Mouse (Mus musculus) MEL (cell line): Measurements from ENCODE around the gene Muc2. TPM values are rescaled to one million over a fixed set of nuclear protein-coding genes. Genes with fewer than 3 reads are reported as not detected.

Source experiments
- DNase-seq: peaks from one replicate; pipeline ENCODE4 v3.0.0; 2011; ENCODE audit warnings: low read depth, low spot score
- H3K27ac ChIP-seq: 2 replicates; pipeline ENCODE4 v1.5.1; 2012; ENCODE audit warnings: low read depth, mild to moderate bottlenecking, control low read depth, low read length, moderate library complexity; ENCODE audit not compliant: control insufficient read depth
- H3K27me3 ChIP-seq, 2 experiments: fragments of 150-350 bp in 1 of 2; sonication (generic) in 1 of 2; 2 replicates each; pipeline ENCODE4 v1.6.1; 2012; ENCODE audit warnings: low read length in 2 of 2, mild to moderate bottlenecking in 2 of 2, improper control_type of control experiment in 1 of 2, moderate library complexity in 1 of 2; ENCODE audit not compliant: insufficient read depth in 2 of 2, control insufficient read depth in 1 of 2
- H3K36me3 ChIP-seq, 2 experiments: 2 replicates each; pipeline ENCODE4 v1.6.1; 2012 to 2014; ENCODE audit warnings: low read length in 2 of 2, improper control_type of control experiment in 1 of 2, inconsistent platforms in 1 of 2, mild to moderate bottlenecking in 1 of 2; ENCODE audit not compliant: insufficient read depth in 2 of 2, control insufficient read depth in 1 of 2
- H3K4me1 ChIP-seq, 2 experiments: fragments of 150-350 bp in 1 of 2; sonication (generic) in 1 of 2; 2 replicates each; pipeline ENCODE4 v1.6.1; 2012; ENCODE audit warnings: low read length in 2 of 2, improper control_type of control experiment in 1 of 2, mild to moderate bottlenecking in 1 of 2; ENCODE audit not compliant: insufficient read depth in 2 of 2, control insufficient read depth in 1 of 2
- H3K4me3 ChIP-seq, 2 experiments: fragments of 150-350 bp in 1 of 2; sonication (generic) in 1 of 2; 2 replicates each; pipeline ENCODE4 v1.5.1; 2012; ENCODE audit warnings: low read depth in 2 of 2, low read length in 2 of 2, mild to moderate bottlenecking in 2 of 2, moderate library complexity in 2 of 2, control low read depth in 1 of 2, improper control_type of control experiment in 1 of 2; ENCODE audit not compliant: control insufficient read depth in 1 of 2, insufficient read depth in 1 of 2
- H3K79me2 ChIP-seq: 2 replicates; pipeline ENCODE4 v1.6.1; 2012; ENCODE audit warnings: mild to moderate bottlenecking, low read length, moderate library complexity; ENCODE audit not compliant: control insufficient read depth, poor library complexity, insufficient read depth
- H3K9ac ChIP-seq: 2 replicates; pipeline ENCODE4 v1.6.1; 2012; ENCODE audit warnings: low read depth, mild to moderate bottlenecking, control low read depth, low read length, moderate library complexity; ENCODE audit not compliant: control insufficient read depth, poor library complexity, severe bottlenecking
- H3K9me3 ChIP-seq: fragments of 150-350 bp; sonication (generic); replicated peaks from 2 replicates; pipeline ENCODE4 v1.6.1; 2012; ENCODE audit warnings: mild to moderate bottlenecking, low read length, improper control_type of control experiment, moderate library complexity; ENCODE audit not compliant: insufficient read depth
- BHLHE40 ChIP-seq: IDR thresholded peaks from 2 replicates; pipeline ENCODE4 v1.6.1; 2012; ENCODE audit warnings: low read depth, mild to moderate bottlenecking, inconsistent platforms, low read length, improper control_type of control experiment, borderline replicate concordance
- CHD1 ChIP-seq: IDR thresholded peaks from 2 replicates; pipeline ENCODE4 v1.6.1; 2012; ENCODE audit warnings: low read depth, mild to moderate bottlenecking, inconsistent platforms, low read length, improper control_type of control experiment
- ELF1 ChIP-seq: IDR thresholded peaks from 2 replicates; pipeline ENCODE4 v1.6.1; 2014; ENCODE audit warnings: low read depth, mild to moderate bottlenecking, inconsistent platforms, low read length, improper control_type of control experiment, moderate library complexity
- EP300 ChIP-seq, 2 experiments: IDR thresholded peaks; 2 replicates each; pipeline ENCODE4 v1.6.1; 2011; ENCODE audit warnings: improper control_type of control experiment in 2 of 2, low read length in 2 of 2, low read depth in 1 of 2, mild to moderate bottlenecking in 1 of 2
- ETS1 ChIP-seq: IDR thresholded peaks from 2 replicates; pipeline ENCODE4 v1.6.1; 2012; ENCODE audit warnings: low read depth, mild to moderate bottlenecking, inconsistent platforms, low read length, improper control_type of control experiment, moderate library complexity
- GABPA ChIP-seq: IDR thresholded peaks from 2 replicates; pipeline ENCODE4 v1.6.1; 2012; ENCODE audit warnings: low read depth, mild to moderate bottlenecking, inconsistent platforms, low read length, improper control_type of control experiment, moderate library complexity
- GATA1 ChIP-seq: IDR thresholded peaks from 2 replicates; pipeline ENCODE4 v1.6.1; 2011; ENCODE audit warnings: low read depth, low read length, improper control_type of control experiment
- HCFC1 ChIP-seq: IDR thresholded peaks from 2 replicates; pipeline ENCODE4 v1.6.1; 2012; ENCODE audit warnings: low read depth, mild to moderate bottlenecking, inconsistent platforms, low read length, improper control_type of control experiment, moderate library complexity
- JUND ChIP-seq: IDR thresholded peaks from 2 replicates; pipeline ENCODE4 v1.6.1; 2011; ENCODE audit warnings: low read depth, mild to moderate bottlenecking, improper control_type of control experiment, low read length
- MAX ChIP-seq: IDR thresholded peaks from 2 replicates; pipeline ENCODE4 v1.6.1; 2011; ENCODE audit warnings: low read length, improper control_type of control experiment
- SIN3A ChIP-seq: IDR thresholded peaks from 2 replicates; pipeline ENCODE4 v1.6.1; 2012; ENCODE audit warnings: low read length, improper control_type of control experiment, inconsistent platforms
- TBP ChIP-seq: IDR thresholded peaks from 2 replicates; pipeline ENCODE4 v1.8.0; 2011; ENCODE audit warnings: low read depth, low read length, improper control_type of control experiment
- USF1 ChIP-seq: IDR thresholded peaks from 2 replicates; pipeline ENCODE4 v1.6.1; 2014; ENCODE audit warnings: low read depth, mild to moderate bottlenecking, inconsistent platforms, low read length, improper control_type of control experiment, moderate library complexity
- polyA plus RNA-seq, 2 experiments: library from polyadenylated mRNA; stranded (reverse) in 1 of 2; unstranded in 1 of 2; fragments of >175 nt in 1 of 2; fragments of >200 nt in 1 of 2; gene quantifications; 2 replicates each; pipeline versions ENCODE4 v1.2.1 to v1.2.4; 2012; ENCODE audit warnings: low replicate concordance in 2 of 2, low read depth in 1 of 2; ENCODE audit not compliant: insufficient read length in 2 of 2, insufficient read depth in 1 of 2, missing spikeins in 1 of 2
- total RNA-seq: library from RNA; depleted of rRNA; stranded (reverse); fragments of 300-350 nt; gene quantifications from 2 replicates; pipeline ENCODE4 v1.2.3, GENCODE M21; 2012

Gene Muc2
- total and polyA plus RNA-seq, 3 experiments: 0.04 TPM; not detected in 2

DNA sequence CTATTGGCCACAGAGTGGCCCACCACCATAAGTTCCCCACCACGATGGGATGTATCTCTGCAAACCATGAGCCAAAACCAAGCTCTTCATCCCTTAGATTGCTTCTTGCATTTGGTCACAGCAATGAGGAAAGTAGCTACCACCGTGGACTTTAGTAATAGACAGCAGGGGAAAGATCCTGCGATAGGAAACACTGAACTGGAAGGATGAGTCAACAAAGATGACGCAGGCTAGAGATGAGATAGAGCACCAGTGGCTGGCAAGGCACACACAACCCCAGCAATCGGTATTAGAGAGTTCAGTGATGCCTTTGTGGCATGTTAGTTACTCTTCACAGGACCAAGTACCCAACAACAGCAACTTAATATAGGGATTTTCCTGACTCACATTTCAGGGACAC, 86.1 kb downstream of the Muc2 start:
- H3K4me1 ChIP-seq: peaks cover 32 to 53% of the 10 kb centered on the region in 2 experiments
- TF ChIP-seq ETS1: 0 out of 2 replicates have a peak, but pooled peaks have one; percentile 50
- TF ChIP-seq EP300 (IDR thresholded peaks at IDR 0.05; ENCODE audit: low read depth in 1 of 2, low read length in 2 of 2): peak in 1 of 2 experiments; percentile 53; a peak in 2 of 4 replicates
- TF ChIP-seq JUND: peak; percentile 14; the same call in 1 of the 2 replicates
- TF ChIP-seq GABPA: no peak
- TF ChIP-seq CHD1: no peak
- TF ChIP-seq SIN3A: 0 out of 2 replicates have a peak, but pooled peaks have one; percentile 23
- TF ChIP-seq ELF1: no peak
- peak; percentile 53 for TF ChIP-seq GATA1
- no peak overlapping the region; the same call in 1 of the 2 replicates for H3K27ac ChIP-seq
- no peaks in the 10 kb centered on the region for H3K79me2 ChIP-seq
- no peak overlapping the region for H3K4me3 ChIP-seq
- H3K9ac ChIP-seq: no peak overlapping the region
- peaks cover 0 to 44% of the 10 kb centered on the region in 2 experiments; a peak in 2 of 4 replicates for H3K36me3 ChIP-seq
- DNase-seq: peak; percentile 25
- H3K9me3 ChIP-seq: no peaks in the 10 kb centered on the region
- H3K27me3 ChIP-seq: peaks cover 2 to 6% of the 10 kb centered on the region in 2 experiments; a peak in 3 of 4 replicates

GRCm38 (mm10) chr7:141788677-141789452, 98.7 kb downstream of the Muc2 start, which contains the start of gene Muc5ac:
Gene Muc5ac, plus strand, starts transcription at chr7:141788972.
- peak; percentile 74 for TF ChIP-seq TBP
- no peak for TF ChIP-seq ELF1
- TF ChIP-seq, all 39 proteins: peak for 1
- DNase-seq: no peak
- H3K27me3 ChIP-seq: no peaks in the 10 kb centered on the region
- H3K27ac ChIP-seq: no peak within 1 kb of the TSS
- no peak within 1 kb of the TSS for H3K4me3 ChIP-seq
- peaks cover 0 to 7% of the 10 kb centered on the region in 2 experiments; a peak in 2 of 4 replicates for H3K4me1 ChIP-seq
- no peaks in the 10 kb centered on the region for H3K79me2 ChIP-seq
- H3K9me3 ChIP-seq: no peaks in the 10 kb centered on the region
- no peak within 1 kb of the TSS for H3K9ac ChIP-seq
- no peaks in the 10 kb centered on the region for H3K36me3 ChIP-seq

DNA sequence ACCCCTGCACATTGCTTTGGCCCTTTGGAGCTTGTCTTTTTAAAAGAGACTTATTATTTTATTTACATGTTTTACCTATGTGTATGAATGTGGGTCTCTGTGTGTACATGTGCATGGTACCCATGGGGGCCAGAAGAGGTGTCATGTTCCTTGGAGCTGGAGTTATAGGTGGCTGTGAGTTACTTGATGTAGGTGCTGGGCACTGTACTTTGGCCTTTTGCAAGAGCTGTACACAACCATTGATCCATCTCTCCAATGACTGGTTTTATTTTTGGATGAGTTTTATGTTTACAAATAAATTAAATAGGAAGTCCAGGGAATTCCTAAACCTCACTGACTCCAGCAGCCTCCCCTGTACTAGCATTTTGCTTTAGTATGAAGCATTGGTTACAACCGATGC, 104.1 kb downstream of the Muc2 start:
- H3K9me3 ChIP-seq: no peaks in the 10 kb centered on the region
- TF ChIP-seq SIN3A (no peak), MAX (no peak), USF1 (no peak), HCFC1 (no peak), BHLHE40 (no peak)
- TF ChIP-seq, all 39 proteins: peak for 0

More for the DNA sequence above, 104.1 kb downstream of the Muc2 start:
- no peak overlapping the region for H3K27ac ChIP-seq
- no peak overlapping the region for H3K9ac ChIP-seq
- no peaks in the 10 kb centered on the region for H3K36me3 ChIP-seq
- no peak overlapping the region for H3K4me3 ChIP-seq
- H3K4me1 ChIP-seq: no peaks in the 10 kb centered on the region
- no peak for DNase-seq
- H3K79me2 ChIP-seq: no peaks in the 10 kb centered on the region
- peaks cover 0 to 2% of the 10 kb centered on the region in 2 experiments; a peak in 3 of 4 replicates for H3K27me3 ChIP-seq
